Mouse (Mus musculus) MEL (cell line): ENCODE results near the gene Phf21b.

Source experiments
- CHD1 ChIP-seq: IDR thresholded peaks from 2 replicates; pipeline ENCODE4 v1.6.1; 2012; ENCODE audit warnings: low read depth, mild to moderate bottlenecking, inconsistent platforms, low read length, improper control_type of control experiment
- CTCF ChIP-seq, 3 experiments: IDR thresholded peaks in 2 of 3; conservative IDR thresholded peaks in 1 of 3; 2 replicates each; pipeline ENCODE4 v1.5.1; 2011 to 2012; ENCODE audit warnings: low read length in 3 of 3, low read depth in 2 of 3, mild to moderate bottlenecking in 2 of 3, improper control_type of control experiment in 1 of 3, inconsistent platforms in 1 of 3, mixed read lengths in 1 of 3, moderate library complexity in 1 of 3; ENCODE audit not compliant: control insufficient read depth in 1 of 3, insufficient read depth in 1 of 3, poor library complexity in 1 of 3, severe bottlenecking in 1 of 3
- HCFC1 ChIP-seq: IDR thresholded peaks from 2 replicates; pipeline ENCODE4 v1.6.1; 2012; ENCODE audit warnings: low read depth, mild to moderate bottlenecking, inconsistent platforms, low read length, improper control_type of control experiment, moderate library complexity
- KAT2A ChIP-seq: conservative IDR thresholded peaks from 2 replicates; pipeline ENCODE4 v1.6.1; 2012; ENCODE audit warnings: low read depth, low read length, improper control_type of control experiment, inconsistent platforms
- NELFE ChIP-seq: IDR thresholded peaks from 2 replicates; pipeline ENCODE4 v1.6.1; 2011; ENCODE audit warnings: low read depth, low read length, improper control_type of control experiment
- POLR2A ChIP-seq, 2 experiments: IDR thresholded peaks; 2 replicates each; pipeline ENCODE4 v1.6.1; 2011 to 2012; ENCODE audit warnings: low read length in 2 of 2, mild to moderate bottlenecking in 2 of 2, control low read depth in 1 of 2, improper control_type of control experiment in 1 of 2, low read depth in 1 of 2, moderate library complexity in 1 of 2; ENCODE audit not compliant: control insufficient read depth in 1 of 2, insufficient read depth in 1 of 2, poor library complexity in 1 of 2
- USF2 ChIP-seq, 2 experiments: IDR thresholded peaks; 2 replicates each; pipeline ENCODE4 v1.6.1; 2011 to 2012; ENCODE audit warnings: improper control_type of control experiment in 2 of 2, low read length in 2 of 2, borderline replicate concordance in 1 of 2, inconsistent platforms in 1 of 2, low read depth in 1 of 2, mild to moderate bottlenecking in 1 of 2; ENCODE audit not compliant: insufficient read depth in 1 of 2

DNA sequence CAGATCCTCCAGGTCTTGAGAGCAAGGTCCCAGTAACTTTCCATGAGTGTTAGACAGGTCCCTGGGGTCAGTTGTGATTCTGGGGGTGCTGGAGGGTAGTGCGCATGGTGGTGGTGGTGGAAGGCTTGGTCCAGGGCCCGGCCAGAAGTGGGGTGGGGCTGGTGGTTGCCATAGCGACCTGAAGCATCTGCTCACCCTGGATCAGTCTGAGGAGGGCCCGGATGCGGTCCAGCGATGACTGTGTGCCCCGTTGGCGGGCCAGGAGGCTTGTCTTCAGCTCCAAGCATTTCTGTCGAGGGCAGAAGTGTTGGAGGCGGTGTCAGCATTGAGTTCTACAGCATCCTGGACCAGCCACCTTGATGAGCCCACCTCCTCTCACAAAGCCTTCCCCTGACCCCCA, 68.7 kb downstream of the Phf21b start:
- TF ChIP-seq USF2 (IDR thresholded peaks at IDR 0.05; ENCODE audit: borderline replicate concordance in 1 of 2, insufficient read depth in 1 of 2, low read depth in 1 of 2, low read length in 2 of 2), result no peak
- no peak for TF ChIP-seq CTCF (IDR thresholded peaks at IDR 0.05 in 2 of 3, conservative IDR thresholded peaks at IDR 0.05 in 1 of 3; ENCODE audit: control insufficient read depth in 1 of 3, insufficient read depth in 1 of 3, low read depth in 2 of 3, low read length in 3 of 3, poor library complexity in 1 of 3, severe bottlenecking in 1 of 3)
- no peak for TF ChIP-seq NELFE
- TF ChIP-seq POLR2A (IDR thresholded peaks at IDR 0.05; ENCODE audit: control insufficient read depth in 1 of 2, insufficient read depth in 1 of 2, low read depth in 1 of 2, low read length in 2 of 2, poor library complexity in 1 of 2), result no peak
- TF ChIP-seq HCFC1, result no peak
- no peak for TF ChIP-seq CHD1
- no peak for TF ChIP-seq KAT2A
